Mouse (Mus musculus) adrenal gland, postnatal 10 days (tissue): ENCODE results near the gene Ecm2. TPM values are rescaled to one million over a fixed set of nuclear protein-coding genes. Genes with fewer than 3 reads are reported as not detected.

Experiments
- DNase-seq: peaks from one replicate; pipeline ENCODE4 v3.0.0; 2021; ENCODE audit warnings: mixed read lengths
- total RNA-seq, 2 experiments: library from RNA; stranded (reverse); gene quantifications; 2 replicates each; pipeline ENCODE4 v1.2.3; 2021

Ecm2 gene
- total RNA-seq, 2 experiments from 2014 or later: 10.0 to 10.9 TPM

- no peak for DNase-seq
These were observed 2.6 kb downstream of the Ecm2 start for GRCm38 (mm10) chr13:49507176-49507575.

- DNase-seq: no peak
These were observed 14.2 kb downstream of the Ecm2 start for GRCm38 (mm10) chr13:49518761-49519160.

GRCm38 (mm10) chr13:49526235-49526634 lies 21.6 kb downstream of the Ecm2 start:
- no peak for DNase-seq

- DNase-seq: no peak
These were observed 26.0 kb downstream of the Ecm2 start for GRCm38 (mm10) chr13:49530636-49531035.

- DNase-seq: peak; percentile 46
These were observed 32.3 kb downstream of the Ecm2 start for GRCm38 (mm10) chr13:49536946-49537345.

- no peak for DNase-seq
These were observed 34.1 kb downstream of the Ecm2 start for GRCm38 (mm10) chr13:49538693-49539092.

- DNase-seq: no peak
These were observed 39.7 kb downstream of the Ecm2 start, which contains the start of gene Aspn for GRCm38 (mm10) chr13:49544279-49544678. Gene Aspn, plus strand, starts transcription at chr13:49544443.

GRCm38 (mm10) chr13:49545646-49546045 lies 41.0 kb downstream of the Ecm2 start:
- no peak for DNase-seq

GRCm38 (mm10) chr13:49546517-49546916 lies 41.9 kb downstream of the Ecm2 start:
- no peak for DNase-seq

- DNase-seq: no peak
These were observed 43.0 kb downstream of the Ecm2 start for GRCm38 (mm10) chr13:49547563-49548150.

GRCm38 (mm10) chr13:49549616-49550015 lies 45.0 kb downstream of the Ecm2 start:
- no peak for DNase-seq

GRCm38 (mm10) chr13:49554519-49554918 lies 49.9 kb downstream of the Ecm2 start:
- no peak for DNase-seq

- no peak for DNase-seq
These were observed 51.6 kb downstream of the Ecm2 start for GRCm38 (mm10) chr13:49556203-49556602.

- DNase-seq: no peak
These were observed 52.3 kb downstream of the Ecm2 start for GRCm38 (mm10) chr13:49556924-49557323.

GRCm38 (mm10) chr13:49559185-49559584 lies 54.6 kb downstream of the Ecm2 start:
- DNase-seq: peak; percentile 66

GRCm38 (mm10) chr13:49560886-49561285 lies 56.3 kb downstream of the Ecm2 start:
- DNase-seq: peak; percentile 8

GRCm38 (mm10) chr13:49564347-49564746 lies 59.7 kb downstream of the Ecm2 start:
- DNase-seq: no peak

GRCm38 (mm10) chr13:49570371-49570770 lies 65.8 kb downstream of the Ecm2 start:
- DNase-seq: no peak

GRCm38 (mm10) chr13:49571418-49571817 lies 66.8 kb downstream of the Ecm2 start:
- DNase-seq: no peak

GRCm38 (mm10) chr13:49581541-49582530 lies 77.2 kb downstream of the Ecm2 start, which contains the start of gene Omd:
Gene Omd, plus strand, starts transcription at chr13:49582462.
- no peak for DNase-seq
